Mouse (Mus musculus): ENCODE measurements around the gene Six3. TPM values are rescaled to one million over a fixed set of nuclear protein-coding genes. Genes with fewer than 3 reads are reported as not detected.

Six3 gene
- polyA plus RNA-seq, 1 experiment from 2014 or later = not detected

GRCm38 (mm10) chr17:85661521-85661920 lies 48.1 kb downstream of the Six3 start:
- H3K4me3 ChIP-seq (replicated peaks; ENCODE audit: low read depth, low read length) = no peak overlapping the region
- TF ChIP-seq CTCF (IDR thresholded peaks at IDR 0.05; ENCODE audit: low read depth) = no peak
- no peak overlapping the region for H3K27ac ChIP-seq
- no peaks in the 10 kb centered on the region; the same call in 1 of the 2 replicates for H3K27me3 ChIP-seq (ENCODE audit: insufficient read depth, low read length)
- WGBS = 58% methylated on average over 5 of the region's 5 CpGs
- no peaks in the 10 kb centered on the region for H3K9me3 ChIP-seq (replicated peaks; ENCODE audit: low read length)
- H3K4me1 ChIP-seq (replicated peaks; ENCODE audit: insufficient read depth, low read length) = no peaks in the 10 kb centered on the region
- no peaks in the 10 kb centered on the region for H3K36me3 ChIP-seq (ENCODE audit: insufficient read depth, low read length)
- ATAC-seq (replicated peaks; ENCODE audit: low FRiP score, low read depth) (no peak), DNase-seq (ENCODE audit: low spot score) (no peak)
- H3K9ac ChIP-seq (ENCODE audit: low read depth, low read length) = no peak overlapping the region
- H3K4me2 ChIP-seq (ENCODE audit: low read length) = no peak overlapping the region

- H3K27ac ChIP-seq = no peak overlapping the region
- H3K4me3 ChIP-seq (replicated peaks; ENCODE audit: low read depth, low read length) = no peak overlapping the region
- no peaks in the 10 kb centered on the region for H3K36me3 ChIP-seq (ENCODE audit: insufficient read depth, low read length)
- H3K4me1 ChIP-seq (replicated peaks; ENCODE audit: insufficient read depth, low read length) = no peaks in the 10 kb centered on the region
- no peak for TF ChIP-seq CTCF (IDR thresholded peaks at IDR 0.05; ENCODE audit: low read depth)
- ATAC-seq (replicated peaks; ENCODE audit: low FRiP score, low read depth) = no peak
- no peaks in the 10 kb centered on the region for H3K9me3 ChIP-seq (replicated peaks; ENCODE audit: low read length)
- H3K9ac ChIP-seq (ENCODE audit: low read depth, low read length) = no peak overlapping the region
- WGBS = 42% methylated on average over 2 of the region's 2 CpGs
- DNase-seq (ENCODE audit: low spot score) = no peak
- no peaks in the 10 kb centered on the region; the same call in 1 of the 2 replicates for H3K27me3 ChIP-seq (ENCODE audit: insufficient read depth, low read length)
- H3K4me2 ChIP-seq (ENCODE audit: low read length) = peak overlapping the region; percentile 46; the same call in 1 of the 2 replicates
Measured at GRCm38 (mm10) chr17:85664202-85664601, 50.8 kb downstream of the Six3 start.

- H3K27me3 ChIP-seq (ENCODE audit: insufficient read depth, low read length) = no peaks in the 10 kb centered on the region; the same call in 1 of the 2 replicates
- no peaks in the 10 kb centered on the region for H3K4me1 ChIP-seq (replicated peaks; ENCODE audit: insufficient read depth, low read length)
- no peak overlapping the region for H3K4me3 ChIP-seq (replicated peaks; ENCODE audit: low read depth, low read length)
- DNase-seq (ENCODE audit: low spot score) (peak; percentile 94), ATAC-seq (replicated peaks; ENCODE audit: low FRiP score, low read depth) (peak; percentile 66; the same call in 1 of the 2 replicates)
- WGBS = 2% methylated on average over 20 of the region's 20 CpGs
- H3K36me3 ChIP-seq (ENCODE audit: insufficient read depth, low read length) = no peaks in the 10 kb centered on the region
- H3K4me2 ChIP-seq (ENCODE audit: low read length) = peak overlapping the region; percentile 46
- no peaks in the 10 kb centered on the region for H3K9me3 ChIP-seq (replicated peaks; ENCODE audit: low read length)
- H3K27ac ChIP-seq = no peak overlapping the region
- H3K9ac ChIP-seq (ENCODE audit: low read depth, low read length) = no peak overlapping the region
- peak; percentile 78 for TF ChIP-seq CTCF (IDR thresholded peaks at IDR 0.05; ENCODE audit: low read depth)
Measured at GRCm38 (mm10) chr17:85664618-85665320, 51.4 kb downstream of the Six3 start.

Other genes with a start within 250 kb of the Six3 start
- 11.2 and 18.9 TPM in 2 replicates for gene Six2, start 74.7 kb downstream of the Six3 start, polyA plus RNA-seq (2015; fragmentation: Nextera tagmentation; extraction: Ambion mirVana)

Measured in kidney, postnatal 0 days (tissue).